Mouse (Mus musculus) CH12.LX (cell line): ENCODE results near the gene Serpinh1. TPM values are rescaled to one million over a fixed set of nuclear protein-coding genes. Genes with fewer than 3 reads are reported as not detected.

ENCODE experiments used
- DNase-seq: peaks from one replicate; pipeline ENCODE4 v3.0.0-alpha.2; 2013; ENCODE audit errors: extremely low read depth
- H3K27ac ChIP-seq: 2 replicates; pipeline ENCODE4 v1.5.1; 2012; ENCODE audit warnings: low read depth, mild to moderate bottlenecking, control low read depth, moderate library complexity; ENCODE audit not compliant: insufficient read depth
- H3K27me3 ChIP-seq: replicated peaks from 2 replicates; pipeline ENCODE3; 2012; ENCODE audit warnings: inconsistent platforms
- H3K36me3 ChIP-seq, 2 experiments: replicated peaks in 1 of 2; 2 replicates each; pipeline versions ENCODE3 to v1.6.1; 2012; ENCODE audit warnings: inconsistent platforms in 1 of 2, low read length in 1 of 2, mild to moderate bottlenecking in 1 of 2, mixed read lengths in 1 of 2, moderate library complexity in 1 of 2; ENCODE audit not compliant: control insufficient read depth in 1 of 2, insufficient read depth in 1 of 2
- H3K4me1 ChIP-seq, 2 experiments: 2 replicates each; pipeline ENCODE4 v1.6.1; 2012; ENCODE audit warnings: inconsistent platforms in 1 of 2, moderate library complexity in 1 of 2; ENCODE audit not compliant: insufficient read depth in 2 of 2, control insufficient read depth in 1 of 2
- H3K4me2 ChIP-seq: 2 replicates; pipeline ENCODE4 v1.6.1; 2012; ENCODE audit warnings: low read depth, mild to moderate bottlenecking, control low read depth; ENCODE audit not compliant: poor library complexity, insufficient read depth, severe bottlenecking
- H3K4me3 ChIP-seq, 3 experiments: fragments of 150-350 bp in 1 of 3; sonication (generic) in 1 of 3; replicated peaks in 1 of 3; 2 replicates each; pipeline versions ENCODE3 to v1.5.1; 2011 to 2012; ENCODE audit warnings: low read depth in 2 of 3, low read length in 2 of 3, mild to moderate bottlenecking in 2 of 3, moderate library complexity in 2 of 3, control low read depth in 1 of 3, improper control_type of control experiment in 1 of 3, inconsistent platforms in 1 of 3, mixed read lengths in 1 of 3; ENCODE audit not compliant: poor library complexity in 1 of 3
- H3K79me2 ChIP-seq: replicated peaks from 2 replicates; pipeline ENCODE4 v1.6.1; 2012; ENCODE audit warnings: mild to moderate bottlenecking, moderate library complexity; ENCODE audit not compliant: control insufficient read depth, poor library complexity, insufficient read depth, severe bottlenecking; ENCODE audit errors: extremely low read depth
- H3K9ac ChIP-seq: 2 replicates; pipeline ENCODE4 v1.6.1; 2012; ENCODE audit warnings: low read depth, mild to moderate bottlenecking, control low read depth, moderate library complexity; ENCODE audit not compliant: insufficient read depth
- H3K9me3 ChIP-seq: replicated peaks from 2 replicates; pipeline ENCODE3; 2012; ENCODE audit warnings: low read length, inconsistent platforms, mixed read lengths
- BHLHE40 ChIP-seq: IDR thresholded peaks from 2 replicates; pipeline ENCODE4 v1.6.1; 2011; ENCODE audit warnings: mild to moderate bottlenecking, low read depth, low read length, improper control_type of control experiment
- CHD1 ChIP-seq: IDR thresholded peaks from 2 replicates; pipeline ENCODE4 v1.6.1; 2012; ENCODE audit warnings: low read depth, low read length, improper control_type of control experiment, inconsistent platforms
- CHD2 ChIP-seq: IDR thresholded peaks from 2 replicates; pipeline ENCODE4 v1.6.1; 2011; ENCODE audit warnings: low read length, improper control_type of control experiment
- E2F4 ChIP-seq: IDR thresholded peaks from 2 replicates; pipeline ENCODE4 v1.6.1; 2011; ENCODE audit warnings: low read depth, low read length, improper control_type of control experiment; ENCODE audit not compliant: insufficient replicate concordance
- ELF1 ChIP-seq: IDR thresholded peaks from 2 replicates; pipeline ENCODE4 v1.6.1; 2014; ENCODE audit warnings: low read depth, mild to moderate bottlenecking, inconsistent platforms, low read length, improper control_type of control experiment
- EP300 ChIP-seq: IDR thresholded peaks from 2 replicates; pipeline ENCODE4 v1.6.1; 2011; ENCODE audit warnings: low read length, improper control_type of control experiment
- HCFC1 ChIP-seq: IDR thresholded peaks from 2 replicates; pipeline ENCODE4 v1.6.1; 2012; ENCODE audit warnings: low read depth, mild to moderate bottlenecking, inconsistent platforms, low read length, improper control_type of control experiment
- IRF4 ChIP-seq: IDR thresholded peaks from 2 replicates; pipeline ENCODE4 v1.6.1; 2014; ENCODE audit warnings: low read depth, mild to moderate bottlenecking, inconsistent platforms, low read length, improper control_type of control experiment
- JUN ChIP-seq: IDR thresholded peaks from 2 replicates; pipeline ENCODE4 v1.6.1; 2011; ENCODE audit warnings: low read depth, mild to moderate bottlenecking, low read length, improper control_type of control experiment, moderate library complexity; ENCODE audit not compliant: insufficient read depth
- JUND ChIP-seq: conservative IDR thresholded peaks from 2 replicates; pipeline ENCODE4 v1.6.1; 2011; ENCODE audit warnings: low read depth, low read length, improper control_type of control experiment
- KAT2A ChIP-seq: IDR thresholded peaks from 2 replicates; pipeline ENCODE4 v1.6.1; 2012; ENCODE audit warnings: low read length, improper control_type of control experiment, inconsistent platforms; ENCODE audit not compliant: insufficient replicate concordance
- MAFK ChIP-seq: IDR thresholded peaks from 2 replicates; pipeline ENCODE4 v1.6.1; 2011; ENCODE audit warnings: low read length, improper control_type of control experiment; ENCODE audit not compliant: insufficient replicate concordance
- MAX ChIP-seq: IDR thresholded peaks from 2 replicates; pipeline ENCODE4 v1.6.1; 2011; ENCODE audit warnings: low read length, improper control_type of control experiment
- MXI1 ChIP-seq: IDR thresholded peaks from 2 replicates; pipeline ENCODE4 v1.6.1; 2011; ENCODE audit warnings: mild to moderate bottlenecking, low read depth, low read length, improper control_type of control experiment
- NELFE ChIP-seq: IDR thresholded peaks from 2 replicates; pipeline ENCODE4 v1.6.1; 2011; ENCODE audit warnings: low read depth, low read length, improper control_type of control experiment
- NRF1 ChIP-seq: IDR thresholded peaks from 2 replicates; pipeline ENCODE4 v1.6.1; 2014; ENCODE audit warnings: low read depth, mild to moderate bottlenecking, inconsistent platforms, low read length, improper control_type of control experiment, moderate library complexity
- POLR2A ChIP-seq: IDR thresholded peaks from 2 replicates; pipeline ENCODE4 v1.6.1; 2011; ENCODE audit warnings: low read depth, mild to moderate bottlenecking, improper control_type of control experiment, low read length
- POLR2AphosphoS2 ChIP-seq: IDR thresholded peaks from 2 replicates; pipeline ENCODE4 v1.6.1; 2011; ENCODE audit warnings: low read depth, low read length, improper control_type of control experiment
- RAD21 ChIP-seq: IDR thresholded peaks from 2 replicates; pipeline ENCODE4 v1.6.1; 2011; ENCODE audit warnings: low read depth, mild to moderate bottlenecking, low read length, improper control_type of control experiment, moderate library complexity
- RCOR1 ChIP-seq: conservative IDR thresholded peaks from 2 replicates; pipeline ENCODE4 v1.6.1; 2012; ENCODE audit warnings: low read depth, mild to moderate bottlenecking, inconsistent platforms, low read length, improper control_type of control experiment
- SMC3 ChIP-seq: IDR thresholded peaks from 2 replicates; pipeline ENCODE4 v1.6.1; 2011; ENCODE audit warnings: low read depth, low read length, improper control_type of control experiment
- TBP ChIP-seq: conservative IDR thresholded peaks from 2 replicates; pipeline ENCODE4 v1.6.1; 2011; ENCODE audit warnings: low read depth, low read length, improper control_type of control experiment
- TCF12 ChIP-seq: IDR thresholded peaks from 2 replicates; pipeline ENCODE4 v1.6.1; 2014; ENCODE audit warnings: low read depth, mild to moderate bottlenecking, inconsistent platforms, low read length, improper control_type of control experiment
- UBTF ChIP-seq: IDR thresholded peaks from 2 replicates; pipeline ENCODE4 v1.6.1; 2012; ENCODE audit warnings: low read depth, mild to moderate bottlenecking, inconsistent platforms, low read length, improper control_type of control experiment, moderate library complexity
- USF2 ChIP-seq: conservative IDR thresholded peaks from 2 replicates; pipeline ENCODE4 v1.6.1; 2011; ENCODE audit warnings: low read depth, low read length, improper control_type of control experiment
- ZC3H11A ChIP-seq: IDR thresholded peaks from 2 replicates; pipeline ENCODE4 v1.6.1; 2012; ENCODE audit warnings: low read depth, mild to moderate bottlenecking, inconsistent platforms, low read length, improper control_type of control experiment
- ZKSCAN1 ChIP-seq: IDR thresholded peaks from 2 replicates; pipeline ENCODE4 v1.6.1; 2012; ENCODE audit warnings: low read depth, inconsistent platforms, low read length, improper control_type of control experiment, borderline replicate concordance
- ZMIZ1 ChIP-seq: IDR thresholded peaks from 2 replicates; pipeline ENCODE4 v1.6.1; 2012; ENCODE audit warnings: low read depth, mild to moderate bottlenecking, inconsistent platforms, low read length, improper control_type of control experiment
- ZNF384 ChIP-seq: IDR thresholded peaks from 2 replicates; pipeline ENCODE4 v1.6.1; 2012; ENCODE audit warnings: low read depth, low read length, improper control_type of control experiment, inconsistent platforms
- dilution Hi-C: fragments of 300-500 bp; cut with MboI; formaldehyde crosslinking; loops from 2 replicates; pipeline ENCODE4 v1.14.3; 2020; ENCODE audit warnings: low sequenced_read_pairs; ENCODE audit not compliant: extremely low pct_unique_long_range_greater_than_20kb, extremely low pct_ligation_motif_present
- in situ Hi-C: fragments of 300-500 bp; cut with MboI; formaldehyde crosslinking; loops from 3 replicates; pipeline ENCODE4 v1.14.3; 2019; ENCODE audit warnings: low sequenced_read_pairs, low pct_ligation_motif_present, low pct_unique_long_range_greater_than_20kb, mixed read lengths
- polyA plus RNA-seq: library from polyadenylated mRNA; unstranded; fragments of >175 nt; gene quantifications from 2 replicates; pipeline ENCODE4 v1.2.1, GENCODE M21; 2012; ENCODE audit warnings: low read depth; ENCODE audit not compliant: insufficient read length
- total RNA-seq, 2 experiments: library from RNA; depleted of rRNA; stranded (reverse); fragments of 300-350 nt in 1 of 2; fragments of >200 nt in 1 of 2; gene quantifications; 2 replicates each; pipeline ENCODE4 v1.2.3; 2012 to 2014

Gene Serpinh1
- total and polyA plus RNA-seq, 3 experiments: not detected

- H3K27me3 ChIP-seq: no peaks in the 10 kb centered on the region
- H3K79me2 ChIP-seq: no peaks in the 10 kb centered on the region
- H3K4me1 ChIP-seq: peaks cover 0 to 40% of the 10 kb centered on the region in 2 experiments; a peak in 2 of 4 replicates
- TF ChIP-seq IRF4 (no peak), KAT2A (no peak), CHD2 (no peak), EP300 (no peak), POLR2A (no peak), BHLHE40 (no peak), JUN (no peak), POLR2AphosphoS2 (no peak), HCFC1 (no peak), ZMIZ1 (no peak), MAFK (no peak), ZNF384 (no peak), CHD1 (no peak), SMC3 (no peak), RAD21 (no peak), MXI1 (no peak), ZKSCAN1 (no peak), E2F4 (no peak), ZC3H11A (no peak), RCOR1 (no peak)
- H3K4me2 ChIP-seq: no peak overlapping the region
- H3K27ac ChIP-seq: no peak overlapping the region
- no peaks in the 10 kb centered on the region for H3K9me3 ChIP-seq
- no peak for DNase-seq
- H3K4me3 ChIP-seq: no peak overlapping the region
- in situ Hi-C loops (no loop called here), dilution Hi-C loops (no loop called here)
- H3K36me3 ChIP-seq: peaks cover 6 to 95% of the 10 kb centered on the region in 2 experiments
- no peak overlapping the region for H3K9ac ChIP-seq
Measured at GRCm38 (mm10) chr7:99390559-99390958, 37.5 kb upstream of the Serpinh1 start.

DNA sequence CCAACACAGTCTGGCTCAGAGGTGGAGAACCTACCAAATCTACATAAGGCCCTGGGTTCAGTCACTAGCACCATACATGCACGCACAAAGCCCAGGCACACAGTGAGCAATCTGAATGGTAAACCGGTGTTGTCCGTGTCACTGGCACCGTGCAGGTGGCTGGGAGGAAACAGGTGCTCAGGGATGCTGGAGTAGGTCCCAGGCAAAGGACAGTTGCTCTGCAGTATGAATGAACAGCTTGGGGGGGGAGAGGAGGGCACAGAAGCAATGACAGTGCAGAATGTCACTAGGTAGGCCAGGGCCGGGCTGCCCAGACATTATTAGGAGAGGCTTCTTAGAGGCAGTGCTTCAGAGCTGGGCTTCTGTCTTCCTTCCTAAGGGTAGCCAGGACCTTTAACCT is 34.3 kb upstream of the Serpinh1 start:
- H3K36me3 ChIP-seq: peaks cover 6 to 70% of the 10 kb centered on the region in 2 experiments
- no peak for DNase-seq
- no peaks in the 10 kb centered on the region for H3K79me2 ChIP-seq
- H3K27ac ChIP-seq: no peak overlapping the region
- no peak overlapping the region for H3K4me2 ChIP-seq
- dilution Hi-C loops (no loop called here), in situ Hi-C loops (no loop called here)
- H3K9ac ChIP-seq: no peak overlapping the region
- H3K27me3 ChIP-seq: no peaks in the 10 kb centered on the region
- H3K4me1 ChIP-seq: peaks cover 18 to 62% of the 10 kb centered on the region in 2 experiments
- no peaks in the 10 kb centered on the region for H3K9me3 ChIP-seq
- TF ChIP-seq CHD1 (no peak), MAX (no peak), SMC3 (no peak), NELFE (no peak), UBTF (no peak), RCOR1 (no peak), POLR2AphosphoS2 (no peak), ZMIZ1 (no peak), TBP (no peak), RAD21 (no peak), TCF12 (no peak), IRF4 (no peak), ELF1 (no peak), NRF1 (no peak), ZKSCAN1 (no peak), USF2 (no peak), JUND (no peak), BHLHE40 (no peak), ZC3H11A (no peak)
- H3K4me3 ChIP-seq: no peak overlapping the region
